Mouse (Mus musculus) kidney, embryonic 16.5 days (tissue): Measurements from ENCODE around the gene Pik3c2b. TPM values are rescaled to one million over a fixed set of nuclear protein-coding genes. Genes with fewer than 3 reads are reported as not detected.

Source experiments
- ATAC-seq: fragments of 200-750 bp; cut with Nextera tagmentation; 2 replicates; pipeline ENCODE4 v1.8.0; 2017; ENCODE audit warnings: moderate TSS enrichment; ENCODE audit not compliant: low FRiP score, low TSS enrichment
- H3K27ac ChIP-seq: fragments of 300-500 bp; sonication (generic); 2 replicates; pipeline ENCODE4 v1.5.1; 2014; ENCODE audit warnings: low read length
- H3K27me3 ChIP-seq: fragments of 300-500 bp; sonication (generic); 2 replicates; pipeline ENCODE4 v1.6.1; 2014; ENCODE audit warnings: low read length, control low read depth, mixed read lengths; ENCODE audit not compliant: insufficient read depth
- H3K36me3 ChIP-seq: fragments of 300-500 bp; sonication (generic); 2 replicates; pipeline ENCODE4 v1.6.1; 2014; ENCODE audit warnings: low read length, control low read depth, mixed read lengths; ENCODE audit not compliant: insufficient read depth
- H3K4me1 ChIP-seq: fragments of 300-500 bp; sonication (generic); 2 replicates; pipeline ENCODE4 v1.6.1; 2014; ENCODE audit warnings: low read length, control low read depth, mixed read lengths; ENCODE audit not compliant: insufficient read depth
- H3K4me2 ChIP-seq: fragments of 300-500 bp; sonication (generic); replicated peaks from 2 replicates; pipeline ENCODE4 v1.6.1; 2014; ENCODE audit warnings: low read depth, low read length
- H3K4me3 ChIP-seq: fragments of 300-500 bp; sonication (generic); 2 replicates; pipeline ENCODE4 v1.5.1; 2014; ENCODE audit warnings: mild to moderate bottlenecking, low read length
- H3K9ac ChIP-seq: fragments of 300-500 bp; sonication (generic); replicated peaks from 2 replicates; pipeline ENCODE4 v1.6.1; 2014; ENCODE audit warnings: low read length
- H3K9me3 ChIP-seq: fragments of 300-500 bp; sonication (generic); 2 replicates; pipeline ENCODE4 v1.6.1; 2016; ENCODE audit warnings: low read length, control low read depth
- WGBS: fragments of 180-500 bp; shearing (Covaris S2); extraction: QIAGEN DNeasy Blood & Tissue Kit; methylation state at CpG from one replicate; pipeline ENCODE4 v1.1.7; 2014; 5-methylcytosine and 5-hydroxymethylcytosine counted together
- polyA plus RNA-seq: library from polyadenylated mRNA; unstranded; fragments of >200 nt; fragmentation: Nextera tagmentation; extraction: Ambion mirVana; gene quantifications from 2 replicates; pipeline ENCODE4 v1.2.1, GENCODE M21; 2015

Pik3c2b gene
- polyA plus RNA-seq, 1 experiment from 2014 or later, result 5.1 TPM

- H3K27ac ChIP-seq, result no peak overlapping the region
- no peaks in the 10 kb centered on the region for H3K27me3 ChIP-seq
- no peaks in the 10 kb centered on the region for H3K36me3 ChIP-seq
- no peak overlapping the region for H3K9ac ChIP-seq
- ATAC-seq, result no peak
- H3K4me3 ChIP-seq, result no peak overlapping the region
- no peak overlapping the region for H3K4me2 ChIP-seq
- H3K9me3 ChIP-seq, result no peaks in the 10 kb centered on the region
- peaks cover 20% of the 10 kb centered on the region; the same call in 1 of the 2 replicates for H3K4me1 ChIP-seq
- WGBS, result 47% methylated on average over 1 of the region's 1 CpGs
These were observed 32.9 kb downstream of the Pik3c2b start for GRCm38 (mm10) chr1:133078338-133078727.

- H3K9me3 ChIP-seq, result no peaks in the 10 kb centered on the region
- no peak overlapping the region for H3K4me3 ChIP-seq
- H3K4me2 ChIP-seq, result no peak overlapping the region
- H3K36me3 ChIP-seq, result no peaks in the 10 kb centered on the region
- H3K27me3 ChIP-seq, result no peaks in the 10 kb centered on the region
- ATAC-seq, result no peak
- H3K4me1 ChIP-seq, result peaks cover 27% of the 10 kb centered on the region; the same call in 1 of the 2 replicates
- no peak overlapping the region for H3K27ac ChIP-seq
- H3K9ac ChIP-seq, result no peak overlapping the region
- WGBS, result 91% methylated on average over 7 of the region's 7 CpGs
These were observed 34.0 kb downstream of the Pik3c2b start for GRCm38 (mm10) chr1:133079509-133079908.

- Histone ChIP-seq H3K4me3 (no peak overlapping the region), H3K4me2 (no peak overlapping the region), H3K9me3 (no peaks in the 10 kb centered on the region), H3K27me3 (no peaks in the 10 kb centered on the region), H3K4me1 (peaks cover 33% of the 10 kb centered on the region; the same call in 1 of the 2 replicates), H3K9ac (no peak overlapping the region), H3K27ac (no peak overlapping the region), H3K36me3 (no peaks in the 10 kb centered on the region)
- no peak for ATAC-seq
- 52% methylated on average over 9 of the region's 9 CpGs for WGBS
These were observed 34.7 kb downstream of the Pik3c2b start for GRCm38 (mm10) chr1:133080079-133080561.

GRCm38 (mm10) chr1:133080717-133081116 is 35.2 kb downstream of the Pik3c2b start:
- Histone ChIP-seq H3K27me3 (no peaks in the 10 kb centered on the region), H3K36me3 (no peaks in the 10 kb centered on the region), H3K27ac (no peak overlapping the region), H3K4me1 (peaks cover 34% of the 10 kb centered on the region; the same call in 1 of the 2 replicates), H3K4me2 (no peak overlapping the region), H3K4me3 (no peak overlapping the region), H3K9me3 (no peaks in the 10 kb centered on the region), H3K9ac (no peak overlapping the region)
- 78% methylated on average over 6 of the region's 6 CpGs for WGBS
- no peak for ATAC-seq

GRCm38 (mm10) chr1:133083003-133083546 is 37.6 kb downstream of the Pik3c2b start:
- no peak for ATAC-seq
- no peaks in the 10 kb centered on the region for H3K27me3 ChIP-seq
- H3K4me3 ChIP-seq, result no peak overlapping the region
- no peak overlapping the region for H3K9ac ChIP-seq
- 92% methylated on average over 5 of the region's 5 CpGs for WGBS
- H3K4me2 ChIP-seq, result no peak overlapping the region
- no peaks in the 10 kb centered on the region for H3K9me3 ChIP-seq
- H3K27ac ChIP-seq, result no peak overlapping the region
- no peaks in the 10 kb centered on the region for H3K36me3 ChIP-seq
- H3K4me1 ChIP-seq, result peaks cover 14% of the 10 kb centered on the region; the same call in 1 of the 2 replicates

GRCm38 (mm10) chr1:133083942-133084625 is 38.6 kb downstream of the Pik3c2b start:
- H3K27ac ChIP-seq, result no peak overlapping the region
- ATAC-seq, result 0 out of 2 replicates have a peak, but pooled peaks have one; percentile 39
- 70% methylated on average over 11 of the region's 11 CpGs for WGBS

GRCm38 (mm10) chr1:133084708-133085416 is 39.4 kb downstream of the Pik3c2b start:
- ATAC-seq, result no peak
- H3K27me3 ChIP-seq, result no peaks in the 10 kb centered on the region
- peaks cover 14% of the 10 kb centered on the region; the same call in 1 of the 2 replicates for H3K4me1 ChIP-seq
- no peak overlapping the region for H3K4me3 ChIP-seq
- 0 out of 2 replicates have a peak, but pooled peaks cover 4% of the 10 kb centered on the region for H3K36me3 ChIP-seq
- no peaks in the 10 kb centered on the region for H3K9me3 ChIP-seq
- 72% methylated on average over 14 of the region's 14 CpGs for WGBS
- H3K9ac ChIP-seq, result no peak overlapping the region
- no peak overlapping the region for H3K4me2 ChIP-seq
- no peak overlapping the region for H3K27ac ChIP-seq

More at GRCm38 (mm10) chr1:133083942-133084625, 38.6 kb downstream of the Pik3c2b start:
- Histone ChIP-seq H3K4me1 (peaks cover 14% of the 10 kb centered on the region; the same call in 1 of the 2 replicates), H3K9ac (no peak overlapping the region), H3K36me3 (0 out of 2 replicates have a peak, but pooled peaks cover 2% of the 10 kb centered on the region), H3K4me3 (no peak overlapping the region), H3K27me3 (no peaks in the 10 kb centered on the region), H3K9me3 (no peaks in the 10 kb centered on the region), H3K4me2 (no peak overlapping the region)

GRCm38 (mm10) chr1:133085417-133085742 is 39.9 kb downstream of the Pik3c2b start:
- no peak for ATAC-seq

GRCm38 (mm10) chr1:133086804-133087203 is 41.3 kb downstream of the Pik3c2b start:
- Histone ChIP-seq H3K9me3 (no peaks in the 10 kb centered on the region), H3K4me2 (no peak overlapping the region), H3K27ac (no peak overlapping the region), H3K27me3 (no peaks in the 10 kb centered on the region), H3K4me3 (no peak overlapping the region), H3K36me3 (0 out of 2 replicates have a peak, but pooled peaks cover 9% of the 10 kb centered on the region), H3K9ac (no peak overlapping the region), H3K4me1 (peaks cover 19% of the 10 kb centered on the region; the same call in 1 of the 2 replicates)
- no peak for ATAC-seq
- WGBS, result 88% methylated on average over 10 of the region's 10 CpGs

More at GRCm38 (mm10) chr1:133085417-133085742, 39.9 kb downstream of the Pik3c2b start:
- no peaks in the 10 kb centered on the region for H3K9me3 ChIP-seq
- H3K4me1 ChIP-seq, result peaks cover 19% of the 10 kb centered on the region; the same call in 1 of the 2 replicates
- 0 out of 2 replicates have a peak, but pooled peaks cover 7% of the 10 kb centered on the region for H3K36me3 ChIP-seq
- no peak overlapping the region for H3K4me3 ChIP-seq
- WGBS, result 68% methylated on average over 8 of the region's 8 CpGs
- no peak overlapping the region for H3K27ac ChIP-seq
- H3K4me2 ChIP-seq, result no peak overlapping the region
- no peak overlapping the region for H3K9ac ChIP-seq
- H3K27me3 ChIP-seq, result no peaks in the 10 kb centered on the region
